Mouse (Mus musculus) liver, embryonic 13.5 days (tissue): ENCODE data around the gene Fer1l5. TPM values are rescaled to one million over a fixed set of nuclear protein-coding genes. Genes with fewer than 3 reads are reported as not detected.

Experiments
- ATAC-seq: fragments of 200-750 bp; cut with Nextera tagmentation; 2 replicates; pipeline ENCODE4 v1.8.0; 2017; ENCODE audit warnings: low read depth, mild to moderate bottlenecking, moderate number of reproducible peaks, moderate library complexity
- DNase-seq: peaks from one replicate; pipeline ENCODE4 v3.0.0; 2022
- H3K27ac ChIP-seq: fragments of 300-500 bp; sonication (generic); 2 replicates; pipeline ENCODE4 v1.5.1; 2015; ENCODE audit warnings: moderate library complexity, mild to moderate bottlenecking, inconsistent platforms
- H3K27me3 ChIP-seq: fragments of 300-500 bp; sonication (generic); 2 replicates; pipeline ENCODE4 v1.6.1; 2015; ENCODE audit warnings: mild to moderate bottlenecking, inconsistent platforms
- H3K36me3 ChIP-seq: fragments of 300-500 bp; sonication (generic); 2 replicates; pipeline ENCODE4 v1.6.1; 2015; ENCODE audit warnings: mild to moderate bottlenecking, inconsistent platforms
- H3K4me1 ChIP-seq: fragments of 300-500 bp; sonication (generic); replicated peaks from 2 replicates; pipeline ENCODE4 v1.6.1; 2015; ENCODE audit warnings: inconsistent platforms
- H3K4me2 ChIP-seq: fragments of 300-500 bp; sonication (generic); 2 replicates; pipeline ENCODE4 v1.6.1; 2015; ENCODE audit warnings: inconsistent platforms, mild to moderate bottlenecking, moderate library complexity
- H3K4me3 ChIP-seq: fragments of 300-500 bp; sonication (generic); replicated peaks from 2 replicates; pipeline ENCODE4 v1.5.1; 2015; ENCODE audit warnings: mild to moderate bottlenecking, inconsistent platforms
- H3K9ac ChIP-seq: fragments of 300-500 bp; sonication (generic); 2 replicates; pipeline ENCODE4 v1.6.1; 2015; ENCODE audit warnings: mild to moderate bottlenecking, inconsistent platforms
- H3K9me3 ChIP-seq: fragments of 300-500 bp; sonication (generic); replicated peaks from 2 replicates; pipeline ENCODE4 v1.6.1; 2016; ENCODE audit warnings: inconsistent platforms
- WGBS: fragments of 180-500 bp; shearing (Covaris S2); methylation state at CpG from one replicate; pipeline ENCODE4 v1.1.7; 2015; ENCODE audit not compliant: insufficient replicate concordance; 5-methylcytosine and 5-hydroxymethylcytosine counted together
- polyA plus RNA-seq: library from polyadenylated mRNA; unstranded; fragments of >200 nt; fragmentation: Nextera tagmentation; extraction: Ambion mirVana; gene quantifications from 2 replicates; pipeline ENCODE4 v1.2.1, GENCODE M21; 2015

Fer1l5 gene
- polyA plus RNA-seq, 1 experiment from 2014 or later: 0.23 TPM

DNA sequence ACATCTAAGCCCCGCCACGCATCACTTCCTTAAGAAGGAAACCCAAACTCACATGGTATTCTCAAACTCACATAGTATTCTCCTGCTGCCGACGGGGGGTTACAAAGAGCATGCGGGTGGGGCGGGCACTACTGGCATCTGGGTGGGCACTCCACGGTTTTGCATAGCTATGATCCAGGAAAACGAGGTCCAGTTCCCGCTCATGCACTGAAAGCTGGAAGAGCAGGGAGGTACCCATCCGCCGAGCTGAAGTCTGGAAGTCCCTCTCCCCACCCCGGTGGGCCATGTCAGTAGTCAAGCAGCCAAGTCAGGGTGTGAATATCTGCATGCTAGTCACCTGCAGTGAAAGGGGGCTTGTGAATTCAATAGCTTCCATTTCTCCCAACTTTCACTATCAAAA lies 4.4 kb upstream of the Fer1l5 start:
- Histone ChIP-seq H3K27ac (no peak overlapping the region), H3K27me3 (0 out of 2 replicates have a peak, but pooled peaks cover 6% of the 10 kb centered on the region), H3K4me1 (peaks cover 38% of the 10 kb centered on the region), H3K9ac (peak overlapping the region; percentile 92), H3K4me3 (peak overlapping the region; percentile 77), H3K9me3 (no peaks in the 10 kb centered on the region), H3K36me3 (peaks cover 34% of the 10 kb centered on the region), H3K4me2 (peak overlapping the region; percentile 80)
- 50% methylated on average over 12 of the region's 12 CpGs for WGBS
- no peak for DNase-seq
- no peak for ATAC-seq

- H3K9me3 ChIP-seq: no peaks in the 10 kb centered on the region
- peaks cover 38% of the 10 kb centered on the region for H3K4me1 ChIP-seq
- WGBS: 5% methylated on average over 55 of the region's 55 CpGs
- H3K27ac ChIP-seq: peak overlapping the region; percentile 83
- DNase-seq (no peak), ATAC-seq (peak; percentile 84)
- H3K4me2 ChIP-seq: peak overlapping the region; percentile 80
- peaks cover 29% of the 10 kb centered on the region for H3K36me3 ChIP-seq
- H3K9ac ChIP-seq: peak overlapping the region; percentile 92
- H3K27me3 ChIP-seq: 0 out of 2 replicates have a peak, but pooled peaks cover 8% of the 10 kb centered on the region
- peak overlapping the region; percentile 77 for H3K4me3 ChIP-seq
These were observed 3.8 kb upstream of the Fer1l5 start for GRCm38 (mm10) chr1:36368112-36368968.

DNA sequence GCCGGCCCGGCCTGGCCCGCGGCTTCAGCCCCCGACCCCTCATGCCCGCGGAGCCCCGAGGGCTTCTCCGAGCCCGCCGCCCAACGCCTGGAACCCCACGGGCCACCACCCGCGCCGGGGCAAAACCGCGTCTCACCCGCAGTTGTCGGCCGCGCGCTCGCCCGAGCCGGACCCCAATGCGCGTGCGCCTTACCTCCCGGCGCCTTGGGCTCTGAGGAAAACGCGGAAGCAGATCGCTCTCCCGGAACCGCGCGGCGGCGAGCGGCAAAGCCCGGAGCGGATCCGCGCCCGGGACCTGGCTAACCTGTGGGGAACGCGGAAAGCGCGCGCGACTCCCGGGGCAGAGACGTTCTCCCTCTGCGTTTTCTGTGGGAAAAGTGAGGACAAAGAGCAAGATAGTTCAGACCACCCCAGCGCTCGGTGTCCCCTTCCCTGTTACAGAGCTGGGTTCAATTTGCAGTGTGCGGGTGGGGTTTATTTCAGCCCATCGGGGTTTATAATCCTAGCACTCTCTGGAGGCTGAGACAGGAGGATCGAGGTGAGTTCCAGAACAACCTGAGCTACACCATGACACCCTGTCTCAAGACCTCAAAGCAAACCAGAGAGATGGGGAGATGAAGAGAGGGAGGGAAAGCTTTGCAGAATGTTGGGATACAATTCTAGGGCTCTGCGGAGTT lies 3.0 kb upstream of the Fer1l5 start, which contains the start of gene Kansl3:
Kansl3 (minus strand) TSS at position 213 of the 677 bp plus-strand sequence.
- peak within 1 kb of the TSS; percentile 80 for H3K4me2 ChIP-seq
- peak within 1 kb of the TSS; percentile 92 for H3K9ac ChIP-seq
- peak within 1 kb of the TSS; percentile 77 for H3K4me3 ChIP-seq
- H3K4me1 ChIP-seq: peaks cover 38% of the 10 kb centered on the region
- H3K27me3 ChIP-seq: peaks cover 16% of the 10 kb centered on the region; the same call in 1 of the 2 replicates
- peaks cover 21% of the 10 kb centered on the region for H3K36me3 ChIP-seq
- ATAC-seq: peak; percentile 83
- H3K27ac ChIP-seq: peak within 1 kb of the TSS; percentile 83
- 3% methylated on average over 61 of the region's 61 CpGs for WGBS
- no peaks in the 10 kb centered on the region for H3K9me3 ChIP-seq
- DNase-seq: peak; percentile 89

DNA sequence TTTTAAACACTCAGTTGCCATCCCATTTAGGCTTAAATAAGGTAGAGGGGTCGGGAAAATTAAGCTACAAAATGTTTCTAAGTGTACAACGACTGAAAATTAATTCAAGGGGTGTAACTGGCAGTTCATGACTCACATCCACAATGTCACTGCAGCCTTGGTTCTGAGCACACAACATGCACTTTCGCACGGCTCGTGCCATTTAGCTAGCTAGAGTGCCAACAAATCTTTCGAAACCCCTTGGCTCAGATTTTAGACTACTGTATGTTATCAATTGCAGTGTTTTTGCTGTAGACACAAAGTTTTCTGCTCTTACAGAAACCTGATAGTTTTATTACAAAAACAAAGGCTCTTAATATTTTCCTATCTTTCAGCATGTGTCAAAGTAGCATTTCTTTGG lies 1.2 kb upstream of the Fer1l5 start:
- H3K9me3 ChIP-seq: no peaks in the 10 kb centered on the region
- ATAC-seq: no peak
- H3K27ac ChIP-seq: no peak overlapping the region
- no peak for DNase-seq
- H3K4me1 ChIP-seq: peaks cover 35% of the 10 kb centered on the region
- no peak overlapping the region for H3K9ac ChIP-seq
- H3K36me3 ChIP-seq: peaks cover 10% of the 10 kb centered on the region
- peaks cover 27% of the 10 kb centered on the region; the same call in 1 of the 2 replicates for H3K27me3 ChIP-seq
- H3K4me3 ChIP-seq: no peak overlapping the region
- H3K4me2 ChIP-seq: no peak overlapping the region
- WGBS: 72% methylated on average over 6 of the region's 6 CpGs

DNA sequence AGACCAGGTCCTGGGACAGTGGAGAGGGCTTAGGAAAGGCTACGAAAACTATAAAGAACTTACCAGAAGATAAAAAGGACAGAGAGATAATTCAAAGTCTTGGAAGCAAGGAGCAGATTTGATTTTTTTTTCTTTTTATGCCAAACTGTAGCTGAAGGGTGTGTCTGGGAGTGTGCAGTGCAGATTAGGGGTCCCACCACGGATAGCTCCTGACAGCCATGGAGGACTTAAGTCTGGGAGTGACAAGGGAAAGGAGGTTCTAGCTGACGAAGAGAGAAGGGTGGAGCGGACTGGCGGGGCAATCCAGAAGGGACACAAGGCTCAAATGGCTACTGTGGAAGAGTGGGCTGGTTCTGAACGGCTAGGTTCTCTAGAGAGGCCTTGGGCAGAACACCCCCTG lies 6.8 kb downstream of the Fer1l5 start:
- Histone ChIP-seq H3K27me3 (peaks cover 13% of the 10 kb centered on the region; the same call in 1 of the 2 replicates), H3K9me3 (no peaks in the 10 kb centered on the region), H3K36me3 (no peaks in the 10 kb centered on the region), H3K4me2 (no peak overlapping the region), H3K4me1 (peaks cover 11% of the 10 kb centered on the region), H3K27ac (no peak overlapping the region), H3K4me3 (no peak overlapping the region), H3K9ac (no peak overlapping the region)
- DNase-seq (peak; percentile 33), ATAC-seq (peak; percentile 62; the same call in 1 of the 2 replicates)
- 30% methylated on average over 6 of the region's 6 CpGs for WGBS

GRCm38 (mm10) chr1:36379582-36379981 lies 7.5 kb downstream of the Fer1l5 start:
- Histone ChIP-seq H3K4me2 (no peak overlapping the region), H3K27me3 (0 out of 2 replicates have a peak, but pooled peaks cover 7% of the 10 kb centered on the region), H3K36me3 (no peaks in the 10 kb centered on the region), H3K9ac (no peak overlapping the region), H3K4me1 (peaks cover 11% of the 10 kb centered on the region), H3K27ac (no peak overlapping the region), H3K4me3 (no peak overlapping the region), H3K9me3 (no peaks in the 10 kb centered on the region)
- ATAC-seq (no peak), DNase-seq (no peak)
- WGBS: 54% methylated on average over 4 of the region's 4 CpGs

- Histone ChIP-seq H3K4me2 (no peak overlapping the region), H3K9me3 (no peaks in the 10 kb centered on the region), H3K4me3 (no peak overlapping the region), H3K4me1 (no peaks in the 10 kb centered on the region), H3K9ac (no peak overlapping the region), H3K27me3 (no peaks in the 10 kb centered on the region), H3K27ac (no peak overlapping the region), H3K36me3 (no peaks in the 10 kb centered on the region)
- DNase-seq (no peak), ATAC-seq (no peak)
- 26% methylated on average over 6 of the region's 6 CpGs for WGBS
These were observed 24.9 kb downstream of the Fer1l5 start for GRCm38 (mm10) chr1:36397041-36397440.

DNA sequence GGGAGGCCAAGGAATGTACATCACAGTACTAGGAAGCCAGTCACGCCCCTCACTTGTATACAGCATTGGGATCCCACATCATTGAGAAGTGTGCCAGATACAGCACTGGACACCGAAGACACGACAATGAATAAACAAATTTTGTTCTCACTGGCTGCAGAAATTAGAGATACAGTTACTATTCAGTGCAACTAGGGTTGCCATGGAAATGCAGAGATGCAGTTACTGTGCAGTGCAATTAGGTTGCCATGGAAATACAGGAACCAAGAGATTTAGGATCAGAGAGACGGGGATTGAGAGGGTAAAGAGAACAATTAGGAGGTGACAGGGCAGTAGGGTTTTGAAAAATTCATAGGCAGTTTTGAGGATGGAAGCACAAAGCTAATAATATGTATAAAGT lies 29.4 kb downstream of the Fer1l5 start:
- Histone ChIP-seq H3K27me3 (no peaks in the 10 kb centered on the region), H3K4me2 (no peak overlapping the region), H3K4me1 (no peaks in the 10 kb centered on the region), H3K9me3 (no peaks in the 10 kb centered on the region), H3K27ac (no peak overlapping the region), H3K4me3 (no peak overlapping the region), H3K9ac (no peak overlapping the region), H3K36me3 (no peaks in the 10 kb centered on the region)
- no peak for ATAC-seq
- no peak for DNase-seq
- 61% methylated on average over 4 of the region's 4 CpGs for WGBS

DNA sequence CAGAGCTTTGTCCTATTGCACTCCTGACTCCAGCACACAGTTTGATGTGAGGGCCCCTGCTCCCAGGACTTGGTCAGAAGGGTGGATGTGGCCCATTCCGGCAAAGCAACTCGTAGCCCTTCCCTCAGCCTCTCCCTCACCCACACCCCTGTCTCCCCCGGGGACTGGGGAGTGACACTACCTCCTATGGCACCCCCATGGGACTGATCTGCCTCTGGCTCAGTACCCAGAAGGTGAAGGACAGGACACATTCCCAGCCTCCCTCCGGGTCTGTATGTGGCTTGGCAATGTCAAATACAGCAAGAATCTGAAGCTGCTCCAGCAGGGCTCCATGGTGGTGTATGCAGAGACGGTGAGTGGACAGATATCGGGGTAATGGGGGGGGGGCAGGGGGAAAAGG lies 32.4 kb downstream of the Fer1l5 start:
- H3K9me3 ChIP-seq: no peaks in the 10 kb centered on the region
- H3K36me3 ChIP-seq: no peaks in the 10 kb centered on the region
- H3K9ac ChIP-seq: no peak overlapping the region
- H3K4me2 ChIP-seq: no peak overlapping the region
- DNase-seq (no peak), ATAC-seq (no peak)
- H3K27me3 ChIP-seq: no peaks in the 10 kb centered on the region
- no peak overlapping the region for H3K4me3 ChIP-seq
- 62% methylated on average over 6 of the region's 6 CpGs for WGBS
- no peak overlapping the region for H3K27ac ChIP-seq
- no peaks in the 10 kb centered on the region for H3K4me1 ChIP-seq

GRCm38 (mm10) chr1:36429511-36429910 lies 57.4 kb downstream of the Fer1l5 start:
- Histone ChIP-seq H3K36me3 (peaks cover 72% of the 10 kb centered on the region), H3K27me3 (no peaks in the 10 kb centered on the region), H3K9me3 (no peaks in the 10 kb centered on the region), H3K4me3 (no peak overlapping the region), H3K9ac (no peak overlapping the region), H3K27ac (no peak overlapping the region), H3K4me2 (no peak overlapping the region), H3K4me1 (no peaks in the 10 kb centered on the region)
- no peak for DNase-seq
- WGBS: 80% methylated on average over 2 of the region's 2 CpGs
- ATAC-seq: no peak

GRCm38 (mm10) chr1:36432999-36433398 lies 60.9 kb downstream of the Fer1l5 start:
- Histone ChIP-seq H3K9ac (no peak overlapping the region), H3K27ac (no peak overlapping the region), H3K4me2 (no peak overlapping the region), H3K36me3 (peaks cover 67% of the 10 kb centered on the region), H3K27me3 (no peaks in the 10 kb centered on the region), H3K4me1 (no peaks in the 10 kb centered on the region), H3K9me3 (no peaks in the 10 kb centered on the region), H3K4me3 (no peak overlapping the region)
- no peak for ATAC-seq
- no peak for DNase-seq
- 78% methylated on average over 4 of the region's 4 CpGs for WGBS
